Mouse (Mus musculus) neural tube, embryonic 13.5 days (tissue): ENCODE measurements around the gene Tmem120b. TPM values are rescaled to one million over a fixed set of nuclear protein-coding genes. Genes with fewer than 3 reads are reported as not detected.
A peak's percentile ranks its signal among the peaks of the same experiment; 100 is the strongest.

Experiments used
- ATAC-seq: fragments of 200-750 bp; cut with Nextera tagmentation; 2 replicates; pipeline ENCODE4 v1.8.0; 2017; ENCODE audit warnings: low read depth, mild to moderate bottlenecking, moderate TSS enrichment, moderate library complexity
- H3K27ac ChIP-seq: fragments of 300-500 bp; sonication (generic); replicated peaks from 2 replicates; pipeline ENCODE4 v1.5.1; 2015; ENCODE audit warnings: moderate library complexity, mild to moderate bottlenecking, inconsistent platforms
- H3K27me3 ChIP-seq: fragments of 300-500 bp; sonication (generic); 2 replicates; pipeline ENCODE4 v1.6.1; 2015; ENCODE audit warnings: mild to moderate bottlenecking, inconsistent platforms
- H3K36me3 ChIP-seq: fragments of 300-500 bp; sonication (generic); 2 replicates; pipeline ENCODE4 v1.6.1; 2015; ENCODE audit warnings: mild to moderate bottlenecking, inconsistent platforms
- H3K4me1 ChIP-seq: fragments of 300-500 bp; sonication (generic); replicated peaks from 2 replicates; pipeline ENCODE4 v1.6.1; 2015; ENCODE audit warnings: inconsistent platforms
- H3K4me2 ChIP-seq: fragments of 300-500 bp; sonication (generic); 2 replicates; pipeline ENCODE4 v1.6.1; 2015; ENCODE audit warnings: inconsistent platforms, mild to moderate bottlenecking, moderate library complexity
- H3K4me3 ChIP-seq: fragments of 300-500 bp; sonication (generic); 2 replicates; pipeline ENCODE4 v1.5.1; 2015; ENCODE audit warnings: mild to moderate bottlenecking, inconsistent platforms
- H3K9ac ChIP-seq: fragments of 300-500 bp; sonication (generic); 2 replicates; pipeline ENCODE4 v1.6.1; 2015; ENCODE audit warnings: moderate library complexity, mild to moderate bottlenecking, inconsistent platforms
- H3K9me3 ChIP-seq: fragments of 300-500 bp; sonication (generic); 2 replicates; pipeline ENCODE4 v1.6.1; 2016; ENCODE audit warnings: inconsistent platforms
- WGBS: fragments of 180-500 bp; shearing (Covaris S2); methylation state at CpG from one replicate; pipeline ENCODE4 v1.1.7; 2015; 5-methylcytosine and 5-hydroxymethylcytosine counted together
- polyA plus RNA-seq: library from polyadenylated mRNA; unstranded; fragments of >200 nt; fragmentation: Nextera tagmentation; extraction: Ambion mirVana; gene quantifications from 2 replicates; pipeline ENCODE4 v1.2.1, GENCODE M21; 2015

Gene Tmem120b
- polyA plus RNA-seq, 1 experiment from 2014 or later = 20.5 TPM

DNA sequence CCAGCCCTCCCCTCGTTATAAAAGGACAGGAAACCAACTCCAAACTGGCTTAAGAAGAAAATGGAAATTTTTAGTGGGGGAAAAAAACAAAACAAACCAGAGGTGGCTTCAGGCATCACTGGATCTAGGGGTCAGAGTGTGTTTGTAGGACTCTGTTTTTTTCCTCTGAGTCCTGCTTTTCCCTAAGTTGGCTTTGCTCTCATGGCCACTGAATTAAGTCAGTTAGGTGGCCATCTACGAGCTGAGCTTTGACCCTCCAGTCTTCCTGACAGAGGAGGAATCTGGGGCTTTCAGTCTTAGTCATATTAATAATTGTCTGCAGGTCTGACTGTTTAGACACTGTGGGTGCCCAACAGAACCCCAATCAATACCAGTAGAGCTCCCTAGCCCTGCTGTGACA, 30.3 kb downstream of the Tmem120b start:
- H3K9me3 ChIP-seq = no peaks in the 10 kb centered on the region
- H3K4me1 ChIP-seq = peaks cover 19% of the 10 kb centered on the region
- H3K27ac ChIP-seq = no peak overlapping the region
- H3K36me3 ChIP-seq = peaks cover 12% of the 10 kb centered on the region; the same call in 1 of the 2 replicates
- no peak overlapping the region for H3K4me3 ChIP-seq
- WGBS = 80% methylated on average over 2 of the region's 2 CpGs
- H3K4me2 ChIP-seq = no peak overlapping the region
- ATAC-seq = no peak
- no peaks in the 10 kb centered on the region for H3K27me3 ChIP-seq
- H3K9ac ChIP-seq = no peak overlapping the region

DNA sequence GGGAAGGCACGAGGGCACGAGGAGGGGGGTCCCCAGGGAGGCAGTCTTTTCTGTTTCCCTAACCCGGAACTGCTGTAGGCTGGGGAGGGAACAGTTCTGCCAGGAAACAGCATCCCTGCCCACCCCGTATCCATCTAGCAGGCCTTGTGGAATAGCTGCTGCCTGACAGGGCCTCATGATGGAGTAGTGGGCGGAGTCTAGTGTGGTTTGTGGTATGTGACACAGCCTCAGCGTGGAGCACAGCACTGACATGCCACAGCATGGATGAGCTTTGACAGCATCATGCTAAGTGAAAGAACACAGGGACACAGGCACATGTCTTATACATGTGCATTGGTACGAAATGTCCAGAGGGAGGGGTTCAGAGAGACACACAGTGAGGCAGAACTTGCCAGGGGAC, 34.2 kb downstream of the Tmem120b start:
- WGBS = 58% methylated on average over 7 of the region's 7 CpGs
- Histone ChIP-seq H3K9ac (no peak overlapping the region), H3K27me3 (no peaks in the 10 kb centered on the region), H3K4me1 (peaks cover 4% of the 10 kb centered on the region), H3K9me3 (no peaks in the 10 kb centered on the region), H3K27ac (0 out of 2 replicates have a peak overlapping the region, but pooled peaks have one; percentile 5), H3K36me3 (peaks cover 12% of the 10 kb centered on the region), H3K4me2 (no peak overlapping the region), H3K4me3 (no peak overlapping the region)
- ATAC-seq = no peak

DNA sequence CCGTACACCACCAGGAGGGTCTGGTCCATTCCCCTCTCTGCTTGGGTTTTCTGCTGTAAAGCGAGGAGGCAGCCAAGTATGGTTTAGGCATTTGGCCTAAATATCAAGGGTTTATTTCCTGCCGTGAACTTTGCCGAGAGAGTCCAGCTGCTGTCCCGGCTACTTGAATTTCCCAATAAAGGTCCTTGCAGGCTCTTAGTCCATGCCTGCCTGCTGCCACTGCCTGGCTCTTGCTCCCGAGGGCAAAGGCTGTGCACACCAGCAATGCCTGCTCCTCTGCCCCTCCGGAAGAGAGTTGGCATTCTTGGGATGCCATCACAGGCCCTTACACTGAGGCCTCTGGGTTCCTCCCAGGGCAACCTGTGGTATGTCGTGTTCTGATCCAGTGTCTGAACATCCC, 35.3 kb downstream of the Tmem120b start:
- Histone ChIP-seq H3K4me2 (no peak overlapping the region), H3K36me3 (peaks cover 12% of the 10 kb centered on the region), H3K27ac (no peak overlapping the region), H3K9me3 (no peaks in the 10 kb centered on the region), H3K4me1 (peaks cover 4% of the 10 kb centered on the region), H3K4me3 (no peak overlapping the region), H3K27me3 (no peaks in the 10 kb centered on the region), H3K9ac (no peak overlapping the region)
- 78% methylated on average over 8 of the region's 8 CpGs for WGBS
- no peak for ATAC-seq

DNA sequence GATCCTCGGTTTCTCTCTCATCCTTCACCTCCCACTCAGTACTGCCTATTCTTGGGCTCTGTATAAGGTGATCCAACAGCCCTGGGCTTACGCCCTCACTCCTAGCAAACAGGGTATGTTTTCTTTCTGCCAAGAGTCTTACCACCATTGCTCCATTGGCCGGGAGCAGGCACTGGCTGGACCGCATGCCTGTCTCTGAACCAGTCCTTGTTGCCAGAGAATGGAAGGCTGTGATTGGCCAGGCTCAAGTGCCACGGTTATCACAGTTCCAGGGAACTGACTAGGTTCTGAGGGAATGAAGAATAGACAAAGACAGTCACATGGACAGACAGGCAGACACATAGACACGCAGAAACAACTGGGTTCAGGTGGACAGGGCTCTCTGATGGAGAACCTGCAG, 36.6 kb downstream of the Tmem120b start:
- Histone ChIP-seq H3K9ac (no peak overlapping the region), H3K27ac (no peak overlapping the region), H3K27me3 (no peaks in the 10 kb centered on the region), H3K4me1 (peaks cover 14% of the 10 kb centered on the region), H3K9me3 (no peaks in the 10 kb centered on the region), H3K36me3 (peaks cover 6% of the 10 kb centered on the region), H3K4me3 (no peak overlapping the region), H3K4me2 (no peak overlapping the region)
- ATAC-seq = no peak
- 89% methylated on average over 6 of the region's 6 CpGs for WGBS

DNA sequence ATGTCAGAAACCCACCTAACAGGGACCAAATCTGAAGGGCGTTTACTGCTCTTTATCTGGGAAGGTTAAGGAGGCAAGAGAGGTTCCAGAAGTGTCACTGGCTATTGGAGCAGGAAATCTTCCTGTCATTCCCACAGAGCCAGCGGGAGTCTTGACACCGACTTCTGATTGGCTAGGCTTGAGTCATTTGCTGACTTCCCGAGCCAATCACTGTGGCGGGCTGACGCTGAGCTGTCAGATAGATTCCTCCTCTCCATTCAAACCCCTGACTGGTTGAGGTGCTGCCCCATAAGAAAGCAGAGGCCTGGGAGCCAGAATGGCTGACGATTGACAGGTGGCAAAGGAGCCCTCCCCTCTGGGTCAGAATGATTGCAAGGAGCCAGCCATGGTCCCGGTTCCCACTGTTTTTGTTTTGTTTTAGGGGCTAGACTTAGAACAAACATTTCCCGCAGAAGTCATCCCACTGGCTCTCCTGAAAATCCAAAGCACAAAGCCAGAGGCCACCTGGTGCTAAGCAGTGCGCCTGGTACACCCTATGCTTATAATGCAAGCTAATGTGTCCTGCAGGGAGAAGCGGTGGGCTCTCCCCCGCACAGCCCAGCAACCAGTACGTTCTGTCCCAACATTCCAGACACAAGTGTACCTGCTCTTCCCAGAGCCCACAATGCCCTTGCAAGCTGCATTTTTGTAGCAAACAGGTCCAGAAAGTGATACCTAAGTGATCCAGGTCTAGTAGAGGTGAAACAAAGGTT, 41.4 kb downstream of the Tmem120b start:
- WGBS = 28% methylated on average over 13 of the region's 13 CpGs
- H3K9ac ChIP-seq = 0 out of 2 replicates have a peak overlapping the region, but pooled peaks have one; percentile 34
- peak overlapping the region; percentile 44 for H3K4me2 ChIP-seq
- ATAC-seq = peak; percentile 67; the same call in 1 of the 2 replicates
- H3K27ac ChIP-seq = peak overlapping the region; percentile 84
- no peak overlapping the region for H3K4me3 ChIP-seq
- no peaks in the 10 kb centered on the region for H3K27me3 ChIP-seq
- H3K36me3 ChIP-seq = no peaks in the 10 kb centered on the region; the same call in 1 of the 2 replicates
- no peaks in the 10 kb centered on the region for H3K9me3 ChIP-seq
- peaks cover 23% of the 10 kb centered on the region for H3K4me1 ChIP-seq

DNA sequence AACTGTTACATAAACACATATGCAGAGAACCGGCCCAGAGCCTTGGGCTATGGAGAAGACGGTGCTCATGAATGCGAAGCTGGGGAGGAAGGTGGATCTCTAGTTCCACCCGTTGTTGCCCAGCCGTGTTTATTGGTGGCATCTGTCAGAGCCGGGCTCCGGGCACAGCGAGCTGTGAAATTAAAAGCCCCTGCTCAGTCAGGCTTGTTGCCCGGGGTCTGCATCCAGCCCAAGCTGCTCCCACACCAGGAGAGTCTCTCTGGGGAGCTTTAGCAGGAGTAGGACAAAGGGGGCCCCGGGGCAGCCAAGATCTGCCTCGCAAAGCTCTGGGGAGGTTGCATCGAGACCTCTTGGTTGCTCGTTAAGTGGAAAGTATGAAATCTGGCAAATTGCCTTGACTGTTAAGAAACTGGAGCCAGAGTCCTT, 42.1 kb downstream of the Tmem120b start:
- WGBS = 27% methylated on average over 13 of the region's 13 CpGs
- peak; percentile 60 for ATAC-seq
- peak overlapping the region; percentile 44 for H3K4me2 ChIP-seq

DNA sequence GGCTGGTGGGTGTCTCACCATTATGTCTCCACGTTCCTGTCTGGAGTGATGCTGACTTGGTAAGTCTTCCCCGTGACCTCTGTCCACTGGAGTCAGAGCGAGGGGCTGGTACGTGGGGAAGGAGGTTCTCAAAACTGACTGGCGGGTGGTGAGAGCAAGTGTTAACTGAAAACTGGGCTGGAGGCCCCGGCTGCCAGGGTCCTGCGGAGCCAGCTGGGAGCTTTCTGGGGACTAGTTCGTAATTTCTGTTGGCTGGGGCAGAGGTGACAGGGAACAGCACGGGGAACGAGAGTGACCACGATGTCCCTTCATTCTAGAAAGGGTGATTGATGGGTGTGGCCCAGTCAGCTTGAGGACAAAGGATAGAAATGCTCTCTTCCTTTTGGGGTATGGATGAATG, 45.9 kb downstream of the Tmem120b start:
- H3K4me3 ChIP-seq = no peak overlapping the region
- no peaks in the 10 kb centered on the region for H3K36me3 ChIP-seq
- WGBS = 32% methylated on average over 11 of the region's 11 CpGs
- ATAC-seq = no peak
- H3K9me3 ChIP-seq = no peaks in the 10 kb centered on the region
- H3K27ac ChIP-seq = no peak overlapping the region
- H3K4me2 ChIP-seq = no peak overlapping the region
- H3K9ac ChIP-seq = peak overlapping the region; percentile 52; the same call in 1 of the 2 replicates
- no peaks in the 10 kb centered on the region for H3K27me3 ChIP-seq
- H3K4me1 ChIP-seq = peaks cover 19% of the 10 kb centered on the region

More for the DNA sequence above, 42.1 kb downstream of the Tmem120b start:
- Histone ChIP-seq H3K36me3 (no peaks in the 10 kb centered on the region; the same call in 1 of the 2 replicates), H3K9me3 (no peaks in the 10 kb centered on the region), H3K4me1 (peaks cover 23% of the 10 kb centered on the region), H3K4me3 (no peak overlapping the region), H3K9ac (peak overlapping the region; percentile 47; the same call in 1 of the 2 replicates), H3K27me3 (no peaks in the 10 kb centered on the region), H3K27ac (peak overlapping the region; percentile 84)

DNA sequence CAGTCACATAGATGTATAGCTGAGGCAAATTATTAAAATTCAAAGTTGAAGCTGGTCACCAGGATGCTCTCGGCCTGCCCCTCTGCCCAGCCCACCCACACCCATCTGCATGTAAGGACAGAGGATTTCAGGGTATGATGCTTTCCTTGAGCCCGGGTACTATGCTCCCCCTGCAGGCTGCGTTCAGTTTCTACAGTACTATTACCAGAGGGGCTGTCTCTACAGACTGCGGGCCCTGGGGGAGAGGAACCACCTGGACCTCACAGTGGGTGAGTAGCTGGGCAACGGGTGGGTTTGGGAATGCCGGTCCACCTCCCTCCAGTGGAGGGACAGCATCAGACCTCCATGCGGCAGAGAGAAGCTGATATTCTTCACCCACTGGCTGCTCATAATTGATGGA, 46.7 kb downstream of the Tmem120b start:
- no peaks in the 10 kb centered on the region for H3K27me3 ChIP-seq
- peaks cover 11% of the 10 kb centered on the region for H3K4me1 ChIP-seq
- no peak overlapping the region for H3K27ac ChIP-seq
- no peak overlapping the region for H3K4me2 ChIP-seq
- H3K36me3 ChIP-seq = no peaks in the 10 kb centered on the region
- 27% methylated on average over 7 of the region's 7 CpGs for WGBS
- H3K9ac ChIP-seq = peak overlapping the region; percentile 52
- no peaks in the 10 kb centered on the region for H3K9me3 ChIP-seq
- H3K4me3 ChIP-seq = no peak overlapping the region
- ATAC-seq = peak; percentile 25; the same call in 1 of the 2 replicates

DNA sequence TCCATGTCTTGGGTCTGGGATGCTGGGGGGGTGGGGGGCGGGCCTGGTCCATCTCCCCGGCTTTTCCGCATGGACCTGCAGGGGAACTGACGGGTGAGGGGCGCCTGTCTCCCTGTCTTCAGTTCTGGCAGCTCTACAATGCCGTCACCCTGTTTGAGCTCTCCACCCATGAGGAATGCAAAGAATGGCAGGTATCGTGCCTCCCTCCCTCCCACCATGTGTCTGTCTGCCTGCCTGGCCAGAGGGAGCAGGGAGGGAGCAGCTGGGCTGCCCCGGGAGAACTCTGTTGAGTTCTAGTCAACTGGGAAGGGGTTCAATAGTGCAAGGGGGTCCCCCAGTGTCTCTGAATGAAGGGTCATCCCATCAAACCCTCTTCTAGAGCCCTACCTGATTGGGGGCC, 47.9 kb downstream of the Tmem120b start:
- Histone ChIP-seq H3K4me3 (no peak overlapping the region), H3K36me3 (no peaks in the 10 kb centered on the region), H3K9me3 (no peaks in the 10 kb centered on the region), H3K4me2 (no peak overlapping the region), H3K27me3 (no peaks in the 10 kb centered on the region), H3K27ac (no peak overlapping the region), H3K9ac (no peak overlapping the region), H3K4me1 (peaks cover 6% of the 10 kb centered on the region; the same call in 1 of the 2 replicates)
- WGBS = 78% methylated on average over 8 of the region's 8 CpGs
- no peak for ATAC-seq

DNA sequence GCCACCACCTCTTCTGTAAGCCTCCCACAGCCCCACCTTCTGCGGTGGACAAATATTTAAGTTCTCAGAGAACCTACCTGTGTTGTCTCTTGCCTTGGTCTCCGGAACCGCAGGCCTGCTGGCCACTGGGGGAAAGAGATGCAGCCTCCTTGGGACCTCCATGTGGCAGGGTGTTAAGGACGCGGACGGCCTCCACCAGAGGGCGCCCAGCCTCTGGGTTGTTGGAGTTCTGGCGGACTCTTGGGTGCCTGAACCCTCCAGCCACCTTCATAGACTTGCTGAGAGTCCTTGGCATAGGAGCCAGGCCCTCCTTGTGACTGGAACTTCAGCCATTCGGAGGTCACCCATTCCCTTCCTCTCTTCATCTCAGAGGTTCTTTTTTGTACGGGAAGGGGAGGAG, 49.0 kb downstream of the Tmem120b start:
- Histone ChIP-seq H3K36me3 (peaks cover 2% of the 10 kb centered on the region; the same call in 1 of the 2 replicates), H3K4me3 (no peak overlapping the region), H3K4me1 (peaks cover 6% of the 10 kb centered on the region; the same call in 1 of the 2 replicates), H3K27ac (no peak overlapping the region), H3K4me2 (no peak overlapping the region), H3K9ac (no peak overlapping the region), H3K9me3 (no peaks in the 10 kb centered on the region), H3K27me3 (no peaks in the 10 kb centered on the region)
- ATAC-seq = 0 out of 2 replicates have a peak, but pooled peaks have one; percentile 33
- WGBS = 24% methylated on average over 10 of the region's 10 CpGs

DNA sequence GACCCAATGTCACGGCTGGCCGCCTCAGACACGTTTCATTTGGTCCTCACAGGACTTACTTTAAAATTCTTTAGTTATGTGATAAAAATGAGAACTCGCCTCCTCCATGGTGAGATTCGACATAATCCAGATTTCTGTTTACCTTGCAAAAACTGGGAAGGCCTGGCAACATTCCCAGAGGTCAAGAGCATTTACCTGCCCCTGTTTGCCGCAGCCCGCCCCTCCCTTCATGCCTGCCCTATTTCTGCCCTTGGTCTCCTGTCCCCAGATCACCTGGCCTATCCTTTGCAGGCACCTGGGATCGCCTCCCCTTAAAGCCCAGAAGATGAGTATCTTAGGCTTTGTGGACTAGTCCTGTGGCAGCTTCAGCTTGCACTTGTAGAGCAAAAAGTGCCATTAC, 49.6 kb downstream of the Tmem120b start:
- H3K4me1 ChIP-seq = peaks cover 6% of the 10 kb centered on the region; the same call in 1 of the 2 replicates
- no peak overlapping the region for H3K27ac ChIP-seq
- no peaks in the 10 kb centered on the region for H3K9me3 ChIP-seq
- no peak for ATAC-seq
- H3K36me3 ChIP-seq = peaks cover 6% of the 10 kb centered on the region; the same call in 1 of the 2 replicates
- WGBS = 88% methylated on average over 8 of the region's 8 CpGs
- no peaks in the 10 kb centered on the region for H3K27me3 ChIP-seq
- no peak overlapping the region for H3K4me2 ChIP-seq
- H3K4me3 ChIP-seq = no peak overlapping the region
- no peak overlapping the region for H3K9ac ChIP-seq

DNA sequence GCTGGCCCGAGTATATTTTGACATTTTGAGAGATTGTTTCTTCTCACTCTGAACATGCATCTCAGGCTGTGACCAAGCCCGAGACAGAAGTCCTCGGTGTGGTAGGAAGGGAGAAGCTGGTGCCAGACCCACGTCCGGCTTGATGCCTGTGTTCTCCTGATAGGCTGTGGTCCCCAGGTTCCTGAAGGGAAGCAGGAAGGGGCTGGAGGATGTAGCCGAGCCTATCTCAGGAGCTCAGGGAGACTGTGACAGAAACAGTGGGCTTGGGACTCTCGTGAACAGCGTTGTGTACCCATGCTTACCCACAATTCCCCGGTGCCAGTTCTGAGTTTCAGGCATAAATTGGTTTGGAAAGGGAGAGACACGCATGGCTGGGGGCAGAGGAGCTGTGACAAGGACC, 50.6 kb downstream of the Tmem120b start:
- Histone ChIP-seq H3K4me3 (no peak overlapping the region), H3K4me1 (peaks cover 6% of the 10 kb centered on the region; the same call in 1 of the 2 replicates), H3K9ac (no peak overlapping the region), H3K9me3 (no peaks in the 10 kb centered on the region), H3K27me3 (no peaks in the 10 kb centered on the region), H3K4me2 (no peak overlapping the region), H3K27ac (no peak overlapping the region), H3K36me3 (peaks cover 17% of the 10 kb centered on the region)
- 85% methylated on average over 10 of the region's 10 CpGs for WGBS
- no peak for ATAC-seq
